Mouse (Mus musculus) hindbrain, embryonic 11.5 days (tissue): Measurements from ENCODE around the gene Trim40. TPM values are rescaled to one million over a fixed set of nuclear protein-coding genes. Genes with fewer than 3 reads are reported as not detected.

ENCODE experiments used
- polyA plus RNA-seq: library from polyadenylated mRNA; unstranded; fragments of >200 nt; fragmentation: Nextera tagmentation; extraction: Ambion mirVana; gene quantifications from 2 replicates; pipeline ENCODE4 v1.2.1, GENCODE M21; 2014

Trim40 gene
- polyA plus RNA-seq, 1 experiment from 2014 or later: not detected

Other genes with a start within 250 kb of the Trim40 start
- gene H2-M9, start 247.5 kb downstream of the Trim40 start, polyA plus RNA-seq: not detected in 2 replicates
- gene H2-M1, start 217.9 kb downstream of the Trim40 start, polyA plus RNA-seq: not detected in 2 replicates
- gene H2-M10.5, start 117.2 kb downstream of the Trim40 start, polyA plus RNA-seq: not detected in 2 replicates
- not detected in 2 replicates for gene H2-M10.6, start 78.0 kb downstream of the Trim40 start, polyA plus RNA-seq
- 34.9 and 35.2 TPM in 2 replicates for gene Trim26, start 53.0 kb downstream of the Trim40 start, polyA plus RNA-seq
- 0.48 and 0.70 TPM in 2 replicates for gene Trim15, start 22.9 kb downstream of the Trim40 start, polyA plus RNA-seq
- 6.6 and 6.7 TPM in 2 replicates for gene Trim10, start 20.5 kb downstream of the Trim40 start, polyA plus RNA-seq
- gene Trim31, start 8.0 kb upstream of the Trim40 start, polyA plus RNA-seq: not detected in 2 replicates
- gene Rnf39, start 52.8 kb upstream of the Trim40 start, polyA plus RNA-seq: 0.34 and 1.4 TPM in 2 replicates
- 161 and 165 TPM in 2 replicates for gene Ppp1r11, start 61.6 kb upstream of the Trim40 start, polyA plus RNA-seq
- gene Znrd1, start 68.4 kb upstream of the Trim40 start, polyA plus RNA-seq: 82.8 and 86.9 TPM in 2 replicates
- 9.6 and 9.8 TPM in 2 replicates for gene Znrd1as, start 68.5 kb upstream of the Trim40 start, polyA plus RNA-seq
- gene 2410137M14Rik, start 91.1 kb upstream of the Trim40 start, polyA plus RNA-seq: not detected in 2 replicates
- gene H2-M5, start 99.4 kb upstream of the Trim40 start, polyA plus RNA-seq: 0.86 and 1.1 TPM in 2 replicates
- 137 and 153 TPM in 2 replicates for gene Zfp57, start 111.0 kb upstream of the Trim40 start, polyA plus RNA-seq
- 0.39 and 0.61 TPM in 2 replicates for gene Mog, start 133.3 kb upstream of the Trim40 start, polyA plus RNA-seq
- gene Gabbr1, start 155.8 kb upstream of the Trim40 start, polyA plus RNA-seq: 16.8 and 24.8 TPM in 2 replicates
- 0.06 TPM in 1 of 2 replicates, not detected in the other for gene Olfr90, start 198.4 kb upstream of the Trim40 start, polyA plus RNA-seq
- gene Olfr91, start 208.2 kb upstream of the Trim40 start, polyA plus RNA-seq: 0.08 TPM in 1 of 2 replicates, not detected in the other
- not detected in 2 replicates for gene Olfr92, start 230.0 kb upstream of the Trim40 start, polyA plus RNA-seq